Mouse (Mus musculus): ENCODE measurements around the gene Gm4131. TPM values are rescaled to one million over a fixed set of nuclear protein-coding genes. Genes with fewer than 3 reads are reported as not detected.

Gm4131 gene
- polyA plus RNA-seq, 1 experiment from 2014 or later, result 0.10 TPM

- Histone ChIP-seq H3K27me3 (ENCODE audit: low read depth, poor library complexity, severe bottlenecking) (no peaks in the 10 kb centered on the region), H3K36me3 (no peaks in the 10 kb centered on the region), H3K4me1 (no peaks in the 10 kb centered on the region; the same call in 1 of the 2 replicates), H3K9me3 (replicated peaks) (no peaks in the 10 kb centered on the region), H3K27ac (replicated peaks) (no peak overlapping the region), H3K4me3 (no peak overlapping the region)
- WGBS, result 59% methylated on average over 6 of the region's 6 CpGs
- DNase-seq (ENCODE audit: low spot score), result no peak
These were observed 87.3 kb downstream of the Gm4131 start for GRCm38 (mm10) chr14:62479395-62479794.

- H3K4me3 ChIP-seq, result no peak overlapping the region
- peaks cover 3% of the 10 kb centered on the region; the same call in 1 of the 2 replicates for H3K4me1 ChIP-seq
- H3K9me3 ChIP-seq (replicated peaks), result no peaks in the 10 kb centered on the region
- no peak for DNase-seq (ENCODE audit: low spot score)
- H3K27ac ChIP-seq (replicated peaks), result no peak overlapping the region
- no peaks in the 10 kb centered on the region for H3K36me3 ChIP-seq
- WGBS, result 82% methylated on average over 1 of the region's 1 CpGs
- no peaks in the 10 kb centered on the region for H3K27me3 ChIP-seq (ENCODE audit: low read depth, poor library complexity, severe bottlenecking)
These were observed 92.2 kb downstream of the Gm4131 start for GRCm38 (mm10) chr14:62474481-62474880.

GRCm38 (mm10) chr14:62472061-62472460, 94.7 kb downstream of the Gm4131 start:
- H3K9me3 ChIP-seq (replicated peaks), result no peaks in the 10 kb centered on the region
- H3K4me1 ChIP-seq, result peaks cover 6% of the 10 kb centered on the region; the same call in 1 of the 2 replicates
- no peak overlapping the region for H3K27ac ChIP-seq (replicated peaks)
- H3K4me3 ChIP-seq, result no peak overlapping the region
- no peak for DNase-seq (ENCODE audit: low spot score)
- no peaks in the 10 kb centered on the region for H3K27me3 ChIP-seq (ENCODE audit: low read depth, poor library complexity, severe bottlenecking)
- WGBS, result 76% methylated on average over 2 of the region's 2 CpGs
- H3K36me3 ChIP-seq, result no peaks in the 10 kb centered on the region

- Histone ChIP-seq H3K36me3 (no peaks in the 10 kb centered on the region), H3K4me1 (peaks cover 16% of the 10 kb centered on the region), H3K4me3 (no peak overlapping the region), H3K27me3 (ENCODE audit: low read depth, poor library complexity, severe bottlenecking) (peaks cover 13% of the 10 kb centered on the region), H3K27ac (replicated peaks) (no peak overlapping the region), H3K9me3 (replicated peaks) (no peaks in the 10 kb centered on the region)
- 86% methylated on average over 5 of the region's 5 CpGs for WGBS
- DNase-seq (ENCODE audit: low spot score), result no peak
These were observed 98.0 kb downstream of the Gm4131 start for GRCm38 (mm10) chr14:62468753-62469125.

- DNase-seq (ENCODE audit: low spot score), result no peak
- Histone ChIP-seq H3K27me3 (ENCODE audit: low read depth, poor library complexity, severe bottlenecking) (peaks cover 18% of the 10 kb centered on the region), H3K4me1 (peaks cover 16% of the 10 kb centered on the region), H3K36me3 (no peaks in the 10 kb centered on the region), H3K9me3 (replicated peaks) (no peaks in the 10 kb centered on the region), H3K4me3 (no peak overlapping the region), H3K27ac (replicated peaks) (no peak overlapping the region)
- WGBS, result 80% methylated on average over 6 of the region's 6 CpGs
These were observed 98.5 kb downstream of the Gm4131 start for GRCm38 (mm10) chr14:62468119-62468752.

GRCm38 (mm10) chr14:62464966-62465365, 101.8 kb downstream of the Gm4131 start:
- Histone ChIP-seq H3K4me1 (peaks cover 16% of the 10 kb centered on the region), H3K4me3 (peak overlapping the region; percentile 31), H3K36me3 (no peaks in the 10 kb centered on the region), H3K27me3 (ENCODE audit: low read depth, poor library complexity, severe bottlenecking) (peaks cover 19% of the 10 kb centered on the region), H3K27ac (replicated peaks) (peak overlapping the region; percentile 57; the same call in 1 of the 2 replicates), H3K9me3 (replicated peaks) (no peaks in the 10 kb centered on the region)
- WGBS, result 17% methylated on average over 9 of the region's 9 CpGs
- peak; percentile 25 for DNase-seq (ENCODE audit: low spot score)

- no peak overlapping the region for H3K4me3 ChIP-seq
- no peak overlapping the region for H3K27ac ChIP-seq (replicated peaks)
- H3K27me3 ChIP-seq (ENCODE audit: low read depth, poor library complexity, severe bottlenecking), result peaks cover 13% of the 10 kb centered on the region
- H3K36me3 ChIP-seq, result no peaks in the 10 kb centered on the region
- H3K9me3 ChIP-seq (replicated peaks), result no peaks in the 10 kb centered on the region
- H3K4me1 ChIP-seq, result peaks cover 5% of the 10 kb centered on the region
- 67% methylated on average over 11 of the region's 11 CpGs for WGBS
- DNase-seq (ENCODE audit: low spot score), result no peak
These were observed 107.2 kb downstream of the Gm4131 start for GRCm38 (mm10) chr14:62459541-62459940.

GRCm38 (mm10) chr14:62457420-62458181, 109.1 kb downstream of the Gm4131 start:
- WGBS, result 22% methylated on average over 22 of the region's 22 CpGs
- H3K4me3 ChIP-seq, result peak overlapping the region; percentile 22; the same call in 1 of the 2 replicates
- H3K27ac ChIP-seq (replicated peaks), result 0 out of 2 replicates have a peak overlapping the region, but pooled peaks have one; percentile 0

GRCm38 (mm10) chr14:62456239-62456747, 110.4 kb downstream of the Gm4131 start, which contains the start of gene Gucy1b2:
Gene Gucy1b2, minus strand, starts transcription at chr14:62456289.
- Histone ChIP-seq H3K27me3 (ENCODE audit: low read depth, poor library complexity, severe bottlenecking) (no peaks in the 10 kb centered on the region), H3K4me1 (peaks cover 2% of the 10 kb centered on the region; the same call in 1 of the 2 replicates), H3K4me3 (no peak within 1 kb of the TSS), H3K9me3 (replicated peaks) (no peaks in the 10 kb centered on the region), H3K27ac (replicated peaks) (0 out of 2 replicates have a peak within 1 kb of the TSS, but pooled peaks have one; percentile 0), H3K36me3 (no peaks in the 10 kb centered on the region)
- WGBS, result 80% methylated on average over 9 of the region's 9 CpGs
- DNase-seq (ENCODE audit: low spot score), result no peak

More at GRCm38 (mm10) chr14:62457420-62458181, 109.1 kb downstream of the Gm4131 start:
- peaks cover 2% of the 10 kb centered on the region; the same call in 1 of the 2 replicates for H3K4me1 ChIP-seq
- H3K27me3 ChIP-seq (ENCODE audit: low read depth, poor library complexity, severe bottlenecking), result no peaks in the 10 kb centered on the region
- DNase-seq (ENCODE audit: low spot score), result peak; percentile 86
- H3K9me3 ChIP-seq (replicated peaks), result no peaks in the 10 kb centered on the region
- no peaks in the 10 kb centered on the region for H3K36me3 ChIP-seq

- Histone ChIP-seq H3K4me1 (peaks cover 2% of the 10 kb centered on the region; the same call in 1 of the 2 replicates), H3K9me3 (replicated peaks) (no peaks in the 10 kb centered on the region), H3K27ac (replicated peaks) (no peak overlapping the region), H3K27me3 (ENCODE audit: low read depth, poor library complexity, severe bottlenecking) (no peaks in the 10 kb centered on the region), H3K4me3 (no peak overlapping the region), H3K36me3 (no peaks in the 10 kb centered on the region)
- 85% methylated on average over 5 of the region's 5 CpGs for WGBS
- DNase-seq (ENCODE audit: low spot score), result no peak
These were observed 111.2 kb downstream of the Gm4131 start for GRCm38 (mm10) chr14:62455570-62455879.

GRCm38 (mm10) chr14:62454760-62455569, 111.8 kb downstream of the Gm4131 start:
- Histone ChIP-seq H3K27ac (replicated peaks) (no peak overlapping the region; the same call in 1 of the 2 replicates), H3K27me3 (ENCODE audit: low read depth, poor library complexity, severe bottlenecking) (no peaks in the 10 kb centered on the region), H3K36me3 (no peaks in the 10 kb centered on the region), H3K9me3 (replicated peaks) (no peaks in the 10 kb centered on the region), H3K4me3 (no peak overlapping the region), H3K4me1 (peaks cover 2% of the 10 kb centered on the region; the same call in 1 of the 2 replicates)
- 79% methylated on average over 9 of the region's 9 CpGs for WGBS
- no peak for DNase-seq (ENCODE audit: low spot score)

GRCm38 (mm10) chr14:62454136-62454535, 112.6 kb downstream of the Gm4131 start:
- H3K9me3 ChIP-seq (replicated peaks), result no peaks in the 10 kb centered on the region
- no peak overlapping the region for H3K4me3 ChIP-seq
- 82% methylated on average over 3 of the region's 3 CpGs for WGBS
- H3K27ac ChIP-seq (replicated peaks), result no peak overlapping the region
- H3K27me3 ChIP-seq (ENCODE audit: low read depth, poor library complexity, severe bottlenecking), result no peaks in the 10 kb centered on the region
- H3K36me3 ChIP-seq, result no peaks in the 10 kb centered on the region
- H3K4me1 ChIP-seq, result peaks cover 2% of the 10 kb centered on the region; the same call in 1 of the 2 replicates
- no peak for DNase-seq (ENCODE audit: low spot score)

All from midbrain, embryonic 10.5 days (tissue).